Mouse (Mus musculus): Measurements from ENCODE around the gene P2ry10. TPM values are rescaled to one million over a fixed set of nuclear protein-coding genes. Genes with fewer than 3 reads are reported as not detected.

The P2ry10 gene
- total RNA-seq (2023) = 1 to 10 TPM in 1 of 2 experiments, under 1 TPM in 1; 0.97 to 1.2 TPM

DNA sequence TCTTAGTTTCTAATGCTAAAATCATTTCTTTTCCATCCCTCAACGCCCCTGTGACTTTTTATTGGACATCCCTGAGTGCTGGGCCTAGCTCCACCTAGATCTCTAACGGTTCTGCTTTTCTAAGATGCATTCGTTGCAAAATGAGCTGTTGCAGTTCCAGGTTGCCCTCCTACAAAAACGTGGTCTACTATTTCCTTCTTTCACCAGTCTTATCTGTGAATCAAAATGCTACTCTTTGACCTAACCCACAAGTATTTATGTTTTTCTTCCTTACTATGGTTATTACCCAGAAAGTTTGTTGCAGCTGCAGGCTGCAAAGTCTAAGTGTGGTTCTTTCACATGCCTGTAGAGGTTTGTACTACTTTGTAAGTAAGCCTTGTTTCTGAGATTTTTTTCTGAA, at the start of gene P2ry10:
TSS of gene P2ry10 (plus strand) at position 316 of the 400 bp plus-strand sequence.

GRCm38 (mm10) chrX:107148681-107149080, 60.4 kb downstream of the P2ry10 start, which contains the start of gene P2ry10b:
Gene P2ry10b, plus strand, starts transcription at chrX:107148927.

Other genes starting within 250 kb of the P2ry10 start
- not detected for gene Rtl3, start 247.8 kb upstream of the P2ry10 start, total RNA-seq (2023)
- not detected for gene Lpar4, start 167.9 kb upstream of the P2ry10 start, total RNA-seq (2023)
- gene P2ry10b, start 60.4 kb downstream of the P2ry10 start, total RNA-seq (2023) = 1 to 10 TPM; 2.0 to 5.4 TPM
- gene Gpr174, start 167.4 kb downstream of the P2ry10 start, total RNA-seq (2023) = under 1 TPM; 0.09 to 0.15 TPM

Data from neutrophil, adult 59 days (primary cell).